Mouse (Mus musculus) cerebellum, adult 9-10 months (tissue): ENCODE measurements around the gene Bard1.

Experiments
- DNase-seq: peaks from one replicate; pipeline ENCODE4 v3.0.0; 2022

The Bard1 gene

DNA sequence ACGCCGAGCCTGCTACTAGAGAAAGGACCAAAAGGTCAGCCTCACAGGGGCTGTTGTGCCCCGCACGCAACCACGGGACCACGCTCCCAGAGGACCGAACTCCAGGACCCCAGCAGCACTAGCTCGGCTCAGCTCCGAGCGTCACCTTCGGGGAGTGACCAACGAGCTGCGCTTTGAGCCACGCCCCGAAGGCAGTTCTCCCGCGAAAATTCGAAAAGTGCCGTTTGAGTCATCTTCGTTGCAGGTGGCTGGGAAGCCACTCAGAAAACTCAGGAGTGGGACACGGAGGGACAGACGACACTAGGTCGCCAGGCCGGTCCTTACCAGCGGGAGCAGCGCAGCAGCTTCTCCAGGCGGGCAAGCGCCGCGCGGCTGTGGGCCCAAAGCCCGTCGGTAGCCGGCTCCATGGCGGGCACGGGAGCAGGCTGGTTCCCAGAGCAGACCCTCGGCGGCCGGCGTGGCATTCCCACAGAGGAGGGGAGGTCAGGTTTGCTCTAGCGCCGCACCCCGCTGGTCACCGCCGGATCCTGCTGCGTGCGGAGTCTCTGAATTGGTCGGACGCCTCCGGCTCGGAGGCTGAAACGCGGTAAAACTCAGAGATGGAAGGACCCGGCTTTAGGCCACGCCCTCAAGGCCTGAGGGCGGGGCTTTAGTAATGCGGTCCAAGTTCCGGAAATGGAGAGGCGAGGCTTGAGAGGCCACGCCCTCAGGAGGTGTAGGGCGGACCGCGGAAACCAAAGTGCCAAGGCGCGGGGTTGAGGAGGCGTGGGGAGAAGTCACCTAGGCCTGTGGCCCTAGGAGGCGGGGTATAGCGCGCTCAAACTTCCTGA is at the start of gene Bard1:
Gene Bard1, minus strand, starts transcription at position 803 of the 830 bp plus-strand sequence.
- peak; percentile 32 for DNase-seq

DNA sequence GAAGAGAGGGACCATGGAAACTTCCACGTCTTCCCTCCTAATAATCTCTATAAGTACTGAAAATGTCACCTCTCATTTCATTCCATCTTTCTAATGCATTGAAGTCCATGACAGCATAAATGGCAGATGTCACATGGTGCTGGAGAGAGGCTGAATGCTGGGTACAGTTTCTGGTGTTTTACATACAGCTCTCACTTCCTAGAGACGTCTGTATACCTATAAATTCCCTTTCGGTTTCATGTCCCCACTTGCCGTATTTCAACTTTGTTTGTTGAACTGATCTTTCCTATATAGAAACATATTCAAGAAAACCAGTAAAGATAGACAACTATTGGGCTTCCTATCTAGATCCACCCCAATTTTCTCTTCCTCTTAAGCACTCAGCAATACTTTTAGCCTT is 24.2 kb upstream of the Bard1 start:
- DNase-seq, result no peak

DNA sequence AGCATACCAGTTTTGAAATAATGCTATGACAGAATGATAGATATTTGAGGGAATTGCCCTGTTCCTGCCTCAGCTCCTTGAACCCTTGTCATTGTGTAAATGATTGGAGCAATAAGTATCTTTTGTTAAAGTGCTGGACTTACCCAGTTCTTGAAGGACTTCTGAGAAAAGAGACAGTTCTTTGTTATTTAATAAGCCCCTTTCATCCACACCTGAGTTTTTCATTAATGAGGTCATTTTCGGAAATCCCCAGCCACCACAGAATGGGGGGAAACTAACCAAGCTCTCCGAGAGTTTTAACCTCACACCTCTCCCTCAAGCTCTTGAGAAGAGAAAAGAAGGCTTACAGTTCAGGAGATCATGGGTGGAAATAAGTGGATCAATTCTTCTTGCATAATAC is 15.6 kb upstream of the Bard1 start:
- no peak for DNase-seq

DNA sequence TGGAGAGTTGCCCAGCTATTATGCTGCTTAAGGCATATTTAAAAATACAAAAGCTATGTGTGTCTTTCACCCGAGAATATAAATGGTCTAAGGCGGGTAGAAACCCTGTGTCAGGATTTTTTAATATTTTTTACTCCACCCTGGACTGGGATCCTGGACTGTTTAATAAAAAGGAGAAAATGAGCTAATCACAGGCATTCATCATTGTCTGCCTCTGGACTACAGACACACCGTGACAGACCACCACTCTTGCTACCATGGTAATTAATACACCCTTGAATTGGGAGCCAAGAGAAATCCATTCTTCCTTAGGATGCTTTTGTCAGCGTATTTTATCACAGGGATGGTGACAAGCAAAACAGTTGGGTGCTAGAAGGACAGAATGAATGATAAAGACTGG is 14.3 kb upstream of the Bard1 start:
- no peak for DNase-seq

DNA sequence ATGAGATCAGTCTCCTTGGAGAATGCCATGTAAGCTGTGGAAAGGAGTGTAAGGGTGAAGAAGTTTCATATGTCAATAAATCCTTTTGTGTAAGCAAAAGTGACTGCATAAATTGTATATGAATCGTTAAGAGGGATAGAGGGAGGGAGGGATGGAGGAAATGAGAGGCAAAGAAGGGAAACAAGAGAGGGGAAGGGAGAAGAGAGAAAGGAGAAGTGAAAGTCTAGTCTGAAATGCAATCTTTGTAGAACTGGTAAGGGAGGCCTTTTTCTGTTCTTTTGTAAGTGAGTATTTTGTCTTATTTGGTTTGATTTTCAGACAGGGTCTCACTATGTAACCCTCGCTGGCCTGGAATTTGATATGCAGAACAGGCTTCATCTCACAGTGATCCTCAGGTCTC is 12.8 kb upstream of the Bard1 start:
- DNase-seq, result no peak

DNA sequence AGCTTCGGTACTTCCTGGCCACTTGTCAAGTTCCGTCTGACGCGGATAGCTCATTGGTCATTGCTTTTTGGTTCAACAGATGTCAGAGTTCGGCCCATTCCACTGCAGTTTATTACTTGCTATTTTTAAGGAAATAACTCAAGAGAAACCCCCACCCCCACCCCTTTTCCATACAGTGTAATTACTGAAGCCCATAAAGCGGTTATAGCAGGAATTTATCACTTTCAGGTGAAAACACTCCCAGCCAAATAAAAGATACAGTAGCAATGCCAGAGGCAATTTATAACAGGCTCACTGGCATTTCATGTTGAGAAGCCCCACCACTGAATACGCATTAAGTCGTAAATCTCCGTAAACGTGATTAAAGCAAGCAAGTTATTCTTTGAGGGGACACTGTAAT is 6.9 kb upstream of the Bard1 start:
- no peak for DNase-seq

DNA sequence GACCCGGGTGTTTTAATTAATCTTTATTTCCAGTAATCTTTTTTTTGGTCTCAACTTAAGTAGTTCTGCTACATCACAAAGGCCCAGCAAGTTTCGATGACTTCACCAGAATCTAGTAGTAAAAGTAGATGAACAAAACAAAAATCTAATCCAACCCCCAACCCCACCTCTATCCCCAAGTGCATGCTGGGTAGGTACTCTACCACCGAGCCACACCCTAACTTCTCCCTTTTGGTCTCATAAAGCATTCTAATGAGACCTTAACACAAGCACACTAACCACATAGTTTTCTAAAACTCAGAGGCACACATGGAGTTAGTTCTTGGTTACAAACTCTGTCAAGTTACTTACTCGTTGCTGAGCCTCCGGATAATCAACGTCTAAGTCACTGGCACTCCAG is 3.2 kb upstream of the Bard1 start:
- no peak for DNase-seq

DNA sequence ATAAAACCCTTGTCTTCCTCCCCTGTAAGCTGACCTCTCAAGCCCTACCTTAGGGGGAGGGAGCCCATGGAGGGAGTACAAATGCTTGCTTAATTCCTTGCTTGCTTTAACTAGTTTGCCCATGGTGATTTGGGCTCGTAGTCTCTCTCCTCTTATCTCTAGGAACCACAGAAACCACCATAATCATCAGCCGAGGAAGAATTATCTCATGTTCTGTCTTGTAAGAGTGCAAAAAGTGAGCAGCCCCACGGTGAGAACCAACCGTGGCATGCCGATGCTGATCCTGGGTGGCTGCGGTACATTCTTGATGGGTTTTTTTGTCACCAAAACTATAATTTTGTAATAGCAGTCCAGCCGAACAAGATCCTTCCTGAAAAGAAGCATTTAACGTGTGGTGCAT is 2.8 kb upstream of the Bard1 start:
- no peak for DNase-seq

DNA sequence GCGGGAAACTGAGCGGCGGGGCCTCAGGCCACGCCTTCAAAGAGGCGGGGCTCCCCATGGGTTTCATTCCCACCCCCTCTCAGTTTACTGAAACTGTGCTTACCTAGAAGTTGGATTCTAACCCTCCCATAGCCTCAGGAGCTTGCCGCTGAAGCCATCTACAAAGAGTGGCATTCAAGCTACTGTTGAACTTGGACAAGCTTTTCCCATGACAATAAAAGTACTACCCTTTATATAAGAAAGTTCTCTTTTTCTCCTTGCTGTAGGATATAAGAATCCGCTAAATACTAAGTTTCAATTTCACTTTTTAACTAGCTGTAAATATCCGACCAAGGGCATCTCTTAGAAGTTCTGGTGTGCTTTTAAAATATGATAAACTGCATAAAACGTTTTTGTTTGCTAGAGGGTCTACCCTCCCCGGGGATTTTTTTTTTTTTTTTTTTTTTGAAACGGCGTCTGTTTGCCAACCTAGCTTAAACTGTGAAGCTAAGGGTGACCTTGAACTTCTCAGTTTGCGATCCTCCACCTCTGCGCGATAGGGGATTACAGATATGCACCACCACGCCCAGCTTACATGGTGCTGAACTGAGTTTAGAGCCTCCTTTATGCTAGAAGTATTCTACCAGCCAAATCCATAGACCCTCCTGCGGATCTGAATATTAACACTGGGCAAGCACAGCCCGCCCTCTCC is 373 bp upstream of the Bard1 start:
- DNase-seq, result no peak

DNA sequence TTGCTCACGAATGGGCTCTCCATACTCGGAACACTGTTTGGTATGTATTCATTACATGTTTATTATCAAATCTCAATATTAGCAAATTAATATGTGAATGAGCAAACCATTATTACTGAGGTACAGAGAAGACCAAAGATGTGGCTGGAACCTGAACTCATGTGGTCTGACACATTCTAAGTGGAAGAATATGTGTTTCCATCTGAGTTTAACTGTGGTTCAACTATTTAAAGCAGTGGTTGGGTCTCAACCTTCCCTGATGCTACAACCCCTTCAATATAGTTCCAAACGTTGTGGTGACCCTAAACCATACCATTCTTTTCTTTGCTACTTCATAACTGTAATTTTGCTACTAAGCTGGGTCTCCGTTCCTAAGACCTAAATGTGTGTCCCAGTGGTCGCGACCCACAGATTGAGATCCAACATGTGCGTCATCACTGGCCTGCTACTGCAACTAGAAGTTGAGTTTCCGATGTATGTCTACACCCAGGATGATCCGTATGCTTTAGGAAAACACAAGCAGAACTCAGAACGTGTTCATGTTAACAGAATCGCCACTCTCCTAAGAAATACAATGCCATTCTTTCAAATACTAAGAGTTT is 1.5 kb downstream of the Bard1 start:
- no peak for DNase-seq

DNA sequence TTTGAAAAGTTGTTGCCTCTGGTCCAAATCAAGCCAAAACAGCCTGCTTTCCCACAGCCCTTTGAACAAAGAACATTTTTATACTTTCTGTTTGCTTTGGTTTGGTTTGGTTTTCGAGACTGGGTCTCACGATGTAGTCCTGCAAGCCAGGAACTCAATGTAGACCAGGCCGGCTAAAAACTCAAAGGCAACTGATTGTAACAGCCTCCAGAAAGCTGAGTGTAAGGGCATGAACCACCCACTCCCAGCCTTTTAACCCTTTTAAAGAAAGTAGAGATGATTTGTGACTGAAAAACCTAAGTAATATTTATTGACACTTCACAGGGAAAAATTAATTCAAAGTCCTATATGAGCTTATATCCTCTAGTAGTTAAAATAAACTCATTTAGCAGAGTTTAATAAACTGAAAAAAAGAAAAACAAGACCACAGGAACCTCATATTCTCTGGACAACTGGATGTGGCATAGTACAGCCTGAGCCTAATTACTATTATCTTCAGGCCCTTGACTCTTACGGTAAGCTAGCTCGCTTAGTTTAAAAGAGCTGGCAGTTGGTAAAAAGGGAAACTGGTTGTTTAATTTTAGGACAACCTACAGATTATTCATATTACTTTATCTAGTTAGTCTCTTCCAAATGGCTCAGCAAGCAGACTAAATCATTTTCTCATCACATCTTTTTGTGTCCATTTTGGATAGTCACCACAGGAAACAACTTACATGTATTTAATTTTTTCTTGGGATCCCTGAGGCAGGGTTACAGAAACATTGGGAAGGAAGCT is 2.2 kb downstream of the Bard1 start:
- DNase-seq, result no peak

DNA sequence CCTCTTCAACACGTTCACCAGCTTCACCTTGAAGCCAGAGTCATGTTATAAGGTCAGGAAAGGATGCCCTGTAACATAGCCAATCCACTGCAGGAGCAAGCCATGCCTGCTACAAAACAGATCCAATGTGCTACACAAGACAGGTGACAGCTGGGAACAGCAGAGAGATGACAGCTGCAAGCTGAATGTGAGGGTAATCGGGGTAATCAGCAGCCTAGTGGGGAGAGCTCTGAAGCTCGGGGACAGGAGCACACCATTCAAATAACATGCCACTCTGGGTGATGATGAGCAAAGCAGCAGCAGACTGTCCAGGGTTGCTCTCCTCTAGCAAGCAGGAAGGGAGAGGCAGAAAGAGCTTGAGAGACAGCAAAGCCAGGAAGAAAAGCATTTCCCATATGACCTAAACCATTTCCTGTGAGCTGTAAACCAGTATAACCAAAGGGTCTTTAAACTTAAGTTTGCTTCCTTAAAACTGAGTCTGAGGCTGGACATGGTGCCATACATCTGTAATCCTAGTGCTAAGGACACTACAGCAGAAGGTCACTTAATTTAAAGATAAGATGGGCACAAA is 2.9 kb downstream of the Bard1 start:
- DNase-seq, result no peak

DNA sequence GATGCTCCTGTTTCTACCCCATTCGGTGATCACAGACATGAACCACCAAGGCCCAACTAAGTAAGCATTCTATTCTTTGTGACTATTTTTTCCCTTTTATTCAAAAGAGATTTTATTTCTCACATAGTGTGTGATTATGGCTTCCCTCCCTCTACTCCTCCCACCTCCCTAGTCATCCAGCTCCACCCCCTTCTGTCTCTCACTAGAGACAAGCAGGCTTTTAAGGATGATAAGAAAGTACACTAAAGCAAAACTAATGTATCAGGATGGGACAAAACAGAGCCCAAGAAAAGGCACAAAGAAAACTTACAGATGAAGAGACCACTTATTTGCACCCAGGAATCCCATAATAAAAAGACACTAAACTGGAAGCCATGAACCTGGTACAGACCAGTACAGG is 6.9 kb downstream of the Bard1 start:
- DNase-seq, result no peak

DNA sequence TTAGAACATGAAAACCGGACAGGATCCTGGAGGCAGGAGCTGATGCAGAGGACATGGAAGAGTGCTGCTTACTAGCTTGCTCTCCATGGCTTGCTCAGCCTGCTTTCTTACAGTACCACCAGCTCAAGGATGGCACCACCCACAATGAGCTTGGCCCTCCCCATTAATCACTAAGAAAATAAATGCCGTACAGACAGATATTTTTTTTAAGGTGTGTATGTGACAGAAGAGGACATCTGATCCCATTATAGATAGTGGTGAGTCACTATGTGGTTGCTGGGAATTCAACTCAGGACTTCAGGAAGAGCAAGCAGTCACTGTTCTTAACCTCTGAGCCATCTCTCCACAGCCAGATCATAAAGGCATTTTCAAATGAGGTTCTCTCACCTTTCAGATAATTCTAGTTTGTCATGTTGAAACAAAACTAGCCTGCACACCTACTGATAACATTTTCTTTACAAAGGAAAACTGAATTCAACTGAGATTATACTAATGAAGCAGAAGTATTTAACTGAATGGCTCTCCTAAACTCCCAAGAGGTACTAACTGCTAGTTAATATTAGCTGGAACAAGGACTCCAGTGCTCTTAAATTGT is 7.6 kb downstream of the Bard1 start:
- DNase-seq, result no peak

DNA sequence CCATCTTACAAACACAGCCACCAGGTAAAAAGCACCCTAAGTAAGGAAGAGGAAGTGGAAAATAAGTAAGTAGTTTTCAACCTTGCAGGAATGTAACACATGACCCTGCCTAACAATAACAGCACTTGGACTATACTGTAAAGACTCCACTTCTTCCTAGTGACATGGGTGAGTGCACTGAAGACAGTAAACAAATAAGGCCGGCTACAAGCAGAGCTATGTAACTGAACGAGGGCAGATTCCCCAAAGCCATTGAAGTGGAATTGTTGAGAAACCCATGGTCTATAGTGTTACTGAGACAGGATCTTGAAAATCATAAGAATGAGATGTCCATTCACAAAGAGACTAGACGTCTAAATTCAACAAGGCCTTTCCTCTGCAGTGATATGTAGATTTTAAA is 27.3 kb downstream of the Bard1 start:
- no peak for DNase-seq

DNA sequence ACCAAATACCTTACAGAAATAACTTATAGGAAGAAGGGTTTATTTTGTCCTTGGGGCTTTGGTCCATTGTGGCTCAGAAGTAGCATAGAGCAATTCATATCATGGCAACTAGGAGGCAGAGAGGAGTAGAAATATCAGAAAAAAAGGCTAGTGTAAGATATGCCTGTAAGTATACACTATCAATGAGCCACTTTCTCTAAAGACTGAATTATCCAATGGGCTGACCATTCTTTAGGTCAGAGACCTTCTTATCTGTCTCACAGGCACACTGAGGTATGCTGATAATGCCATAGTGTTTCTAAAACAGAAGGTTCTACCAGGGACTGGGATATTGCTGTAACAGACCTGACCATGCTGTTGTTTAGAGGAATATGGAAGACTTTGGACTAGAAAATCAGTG is 32.2 kb downstream of the Bard1 start:
- no peak for DNase-seq

DNA sequence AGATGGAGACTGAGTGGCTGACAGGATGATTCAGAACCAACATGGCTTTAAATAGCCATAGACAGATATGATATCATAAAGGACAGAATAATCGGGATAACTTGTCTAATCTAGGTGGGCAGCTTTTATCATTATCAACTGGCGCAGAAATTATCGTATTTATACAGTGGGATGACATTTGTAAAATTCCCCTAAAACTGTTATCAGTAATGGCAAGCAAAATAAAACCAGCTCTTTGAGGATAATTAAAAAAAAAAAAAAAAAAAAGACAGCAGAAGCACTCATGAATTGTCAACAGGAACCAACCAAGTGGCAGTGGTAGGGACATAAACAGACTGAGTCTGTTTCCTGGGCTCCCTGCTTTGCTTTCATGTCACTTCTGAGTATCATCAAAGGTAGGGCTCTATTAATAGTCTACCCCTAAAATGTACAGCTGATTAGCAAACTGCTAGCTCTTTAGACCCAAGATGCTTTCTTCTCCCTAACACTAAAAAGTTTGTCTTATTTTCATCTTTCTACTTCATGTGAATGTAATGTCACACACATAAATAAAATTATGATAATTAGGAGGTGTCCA is 34.1 kb downstream of the Bard1 start:
- no peak for DNase-seq

DNA sequence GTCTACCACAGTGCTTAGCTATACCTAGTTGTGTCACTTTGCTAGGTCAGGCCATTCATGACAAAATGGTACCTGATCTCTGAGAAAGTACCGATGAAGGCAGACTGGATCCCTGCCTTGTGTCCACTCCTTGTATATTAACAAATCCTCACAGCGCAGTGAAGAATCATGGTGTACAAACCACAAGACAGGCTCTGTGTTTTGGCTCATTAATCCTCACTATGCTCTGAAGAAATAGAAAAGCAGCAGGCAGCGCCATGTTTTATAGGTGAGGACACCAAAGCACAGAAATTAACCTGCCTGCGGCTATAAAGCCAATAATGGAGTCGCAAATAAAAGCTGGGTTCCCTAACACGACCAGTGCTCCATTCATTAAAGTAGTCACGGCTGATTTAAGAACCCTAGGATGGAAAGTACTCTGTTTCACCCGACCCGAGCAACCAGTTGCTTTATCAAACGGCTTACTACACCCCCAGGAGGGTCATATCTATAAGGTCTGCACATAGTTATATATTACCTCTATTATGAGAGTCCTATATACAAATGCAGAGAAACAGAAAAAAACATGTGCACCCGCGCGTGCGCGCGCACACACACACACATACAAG is 39.0 kb downstream of the Bard1 start:
- no peak for DNase-seq

DNA sequence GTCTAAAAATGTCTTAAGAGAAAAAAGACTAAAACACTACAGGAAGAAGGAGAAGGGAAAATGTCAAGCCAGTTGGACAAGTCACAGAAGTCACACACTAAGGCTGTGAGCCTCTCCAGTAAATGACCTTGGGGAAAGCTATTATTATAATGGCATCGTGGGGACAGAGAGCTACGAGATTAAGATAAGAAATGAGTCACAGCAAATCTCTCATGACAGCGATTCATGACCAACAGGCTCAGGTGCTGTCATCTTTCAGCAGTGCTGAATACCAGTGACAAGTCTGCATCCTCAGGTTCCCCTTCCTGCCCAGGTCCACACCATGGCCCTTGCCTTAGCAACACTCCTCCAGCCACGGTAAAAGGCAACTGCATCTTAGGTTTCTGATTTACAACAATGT is 46.8 kb downstream of the Bard1 start:
- no peak for DNase-seq

DNA sequence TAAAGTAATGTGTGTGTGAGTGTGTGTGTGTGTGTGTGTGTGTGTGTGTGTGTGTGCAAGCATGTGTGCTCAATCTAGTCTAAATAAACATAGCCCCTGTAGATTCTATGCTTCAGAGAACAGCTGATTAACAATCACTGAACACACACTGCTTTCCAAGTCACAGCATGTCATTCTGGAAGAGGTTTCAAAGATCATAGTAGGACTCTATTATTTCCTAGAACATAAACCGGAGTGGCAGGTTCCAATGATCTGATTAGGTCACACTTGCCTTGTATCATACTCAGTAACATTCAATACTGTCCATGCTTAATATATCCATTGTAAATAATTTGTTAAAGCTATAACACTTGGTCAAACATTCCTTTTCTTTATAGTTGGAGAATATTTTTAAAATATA is 47.5 kb downstream of the Bard1 start:
- DNase-seq, result no peak

DNA sequence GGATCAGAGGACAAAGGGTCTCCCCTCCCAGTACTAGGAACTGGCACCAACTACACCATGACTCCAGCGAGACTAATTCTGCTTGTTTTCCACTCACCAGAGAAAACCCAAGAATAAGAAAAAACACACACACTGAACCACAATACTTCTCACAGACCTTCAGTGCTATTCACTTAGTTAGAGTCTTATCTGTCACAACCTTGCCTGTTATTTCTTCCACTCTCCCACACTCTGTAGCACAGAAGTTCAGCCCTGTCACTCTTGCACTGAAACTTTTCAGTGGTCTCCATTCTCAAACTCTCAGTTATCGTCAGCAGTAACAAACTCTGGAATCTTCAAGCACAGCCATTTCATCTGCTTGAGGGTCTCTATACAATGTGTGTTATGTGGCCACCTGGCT is 50.2 kb downstream of the Bard1 start:
- DNase-seq, result no peak

DNA sequence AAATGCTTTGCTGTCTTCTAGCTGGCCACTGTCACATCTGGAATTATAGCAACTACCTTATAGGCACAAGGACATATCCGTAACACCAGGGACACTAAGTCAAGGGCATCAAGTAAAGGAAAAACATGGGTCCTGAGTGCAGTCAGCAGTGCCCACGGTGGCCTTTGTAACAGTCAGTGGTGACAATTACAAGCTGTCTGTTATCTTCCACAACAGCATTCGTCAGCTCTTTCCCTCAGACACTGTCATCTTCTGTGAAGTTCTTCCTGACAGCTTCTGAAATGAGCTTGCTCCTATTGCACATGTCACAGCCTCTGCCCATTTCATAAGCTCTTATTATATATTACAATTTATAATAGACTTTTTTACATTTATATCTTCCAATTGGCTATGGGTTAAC is 50.7 kb downstream of the Bard1 start:
- DNase-seq, result no peak
